Mouse (Mus musculus) CH12.LX (cell line): ENCODE data around the gene Pdzd11.
A peak's percentile ranks its signal among the peaks of the same experiment; 100 is the strongest.

Source experiments
- BHLHE40 ChIP-seq: IDR thresholded peaks from 2 replicates; pipeline ENCODE4 v1.6.1; 2011; ENCODE audit warnings: mild to moderate bottlenecking, low read depth, low read length, improper control_type of control experiment
- CTCF ChIP-seq, 2 experiments: IDR thresholded peaks in 1 of 2; conservative IDR thresholded peaks in 1 of 2; 2 replicates each; pipeline ENCODE4 v1.5.1; 2011 to 2012; ENCODE audit warnings: low read depth in 2 of 2, low read length in 2 of 2, improper control_type of control experiment in 1 of 2, inconsistent platforms in 1 of 2, mild to moderate bottlenecking in 1 of 2, moderate library complexity in 1 of 2
- E2F4 ChIP-seq: IDR thresholded peaks from 2 replicates; pipeline ENCODE4 v1.6.1; 2011; ENCODE audit warnings: low read depth, low read length, improper control_type of control experiment; ENCODE audit not compliant: insufficient replicate concordance
- EP300 ChIP-seq: IDR thresholded peaks from 2 replicates; pipeline ENCODE4 v1.6.1; 2011; ENCODE audit warnings: low read length, improper control_type of control experiment
- KAT2A ChIP-seq: IDR thresholded peaks from 2 replicates; pipeline ENCODE4 v1.6.1; 2012; ENCODE audit warnings: low read length, improper control_type of control experiment, inconsistent platforms; ENCODE audit not compliant: insufficient replicate concordance
- MAZ ChIP-seq: IDR thresholded peaks from 2 replicates; pipeline ENCODE4 v1.6.1; 2012; ENCODE audit warnings: low read depth, mild to moderate bottlenecking, inconsistent platforms, low read length, improper control_type of control experiment, moderate library complexity
- NELFE ChIP-seq: IDR thresholded peaks from 2 replicates; pipeline ENCODE4 v1.6.1; 2011; ENCODE audit warnings: low read depth, low read length, improper control_type of control experiment
- POLR2A ChIP-seq: IDR thresholded peaks from 2 replicates; pipeline ENCODE4 v1.6.1; 2011; ENCODE audit warnings: low read depth, mild to moderate bottlenecking, improper control_type of control experiment, low read length
- POLR2AphosphoS2 ChIP-seq: IDR thresholded peaks from 2 replicates; pipeline ENCODE4 v1.6.1; 2011; ENCODE audit warnings: low read depth, low read length, improper control_type of control experiment
- RAD21 ChIP-seq: IDR thresholded peaks from 2 replicates; pipeline ENCODE4 v1.6.1; 2011; ENCODE audit warnings: low read depth, mild to moderate bottlenecking, low read length, improper control_type of control experiment, moderate library complexity
- RCOR1 ChIP-seq: conservative IDR thresholded peaks from 2 replicates; pipeline ENCODE4 v1.6.1; 2012; ENCODE audit warnings: low read depth, mild to moderate bottlenecking, inconsistent platforms, low read length, improper control_type of control experiment
- SMC3 ChIP-seq: IDR thresholded peaks from 2 replicates; pipeline ENCODE4 v1.6.1; 2011; ENCODE audit warnings: low read depth, low read length, improper control_type of control experiment
- ZC3H11A ChIP-seq: IDR thresholded peaks from 2 replicates; pipeline ENCODE4 v1.6.1; 2012; ENCODE audit warnings: low read depth, mild to moderate bottlenecking, inconsistent platforms, low read length, improper control_type of control experiment

- TF ChIP-seq MAZ (no peak), CTCF (conservative IDR thresholded peaks at IDR 0.05 in 1 of 2, IDR thresholded peaks at IDR 0.05 in 1 of 2; ENCODE audit: low read depth in 2 of 2, low read length in 2 of 2) (0 out of 4 replicates have a peak, but pooled peaks of 1 of the 2 experiments have one; percentile 6), POLR2A (no peak), RAD21 (no peak), POLR2AphosphoS2 (no peak), E2F4 (no peak), SMC3 (no peak), EP300 (no peak), NELFE (no peak), ZC3H11A (no peak), KAT2A (no peak), RCOR1 (no peak), BHLHE40 (no peak)
Observed at GRCm38 (mm10) chrX:100621366-100621765, 5.0 kb downstream of the Pdzd11 start.
